Mouse (Mus musculus): ENCODE measurements at regions not wholly inside any gene's neighbourhood (a gene's known extent, or its start where the extent isn't known, plus 50 kb on each side); places are given as distances from the start of the nearest gene placed in this dataset.

- TF ChIP-seq CTCF (IDR thresholded peaks at IDR 0.05; ENCODE audit: low read depth) = no peak
- TF ChIP-seq EP300 (IDR thresholded peaks at IDR 0.05; ENCODE audit: low read depth) = no peak
Observed at GRCm38 (mm10) chr13:10445679-10446078, 85.0 kb upstream of the Chrm3 start.

All from liver, postnatal 0 days (tissue).